Mouse (Mus musculus) erythroid progenitor cell, adult 5-6 weeks (primary cell): ENCODE data around the gene Gm20388. TPM values are rescaled to one million over a fixed set of nuclear protein-coding genes. Genes with fewer than 3 reads are reported as not detected.

Experiments
- ATAC-seq: replicated peaks from 2 replicates; pipeline ENCODE4 v1.8.0; 2016; ENCODE audit warnings: moderate number of reproducible peaks, mild to moderate bottlenecking, moderate TSS enrichment, inconsistent platforms; ENCODE audit not compliant: poor library complexity, low FRiP score, severe bottlenecking
- total RNA-seq, 2 experiments: library from RNA; stranded (forward) in 1 of 2; stranded (reverse) in 1 of 2; fragments of 150-400 nt in 1 of 2; fragments of 186-747, 209-891 nt in 1 of 2; gene quantifications; 2 replicates each; pipeline versions ENCODE4 v1.2.3 to v1.2.4; 2015 to 2017; ENCODE audit warnings: low replicate concordance in 2 of 2

Gene Gm20388
- total RNA-seq, 2 experiments from 2014 or later = 4.2 TPM; not detected in 1

GRCm38 (mm10) chr8:120847279-120847678 is 936.6 kb downstream of the Gm20388 start:
- no peak for ATAC-seq

- no peak for ATAC-seq
Measured at GRCm38 (mm10) chr8:120847735-120848134, 937.1 kb downstream of the Gm20388 start.

- ATAC-seq = 0 out of 2 replicates have a peak, but pooled peaks have one; percentile 14
Measured at GRCm38 (mm10) chr8:120848434-120848833, 937.8 kb downstream of the Gm20388 start.

GRCm38 (mm10) chr8:120851411-120851810 is 940.8 kb downstream of the Gm20388 start:
- no peak for ATAC-seq

- ATAC-seq = no peak
Measured at GRCm38 (mm10) chr8:120859881-120860280, 949.2 kb downstream of the Gm20388 start.

GRCm38 (mm10) chr8:120860423-120861126 is 949.9 kb downstream of the Gm20388 start:
- no peak for ATAC-seq

- no peak for ATAC-seq
Measured at GRCm38 (mm10) chr8:120863683-120864082, 953.0 kb downstream of the Gm20388 start.

GRCm38 (mm10) chr8:120867386-120867785 is 956.7 kb downstream of the Gm20388 start:
- no peak for ATAC-seq

GRCm38 (mm10) chr8:120872661-120873060 is 962.0 kb downstream of the Gm20388 start:
- ATAC-seq = no peak

GRCm38 (mm10) chr8:120876010-120876918 is 965.6 kb downstream of the Gm20388 start:
- no peak for ATAC-seq

- ATAC-seq = no peak
Measured at GRCm38 (mm10) chr8:120877005-120877404, 966.4 kb downstream of the Gm20388 start.

GRCm38 (mm10) chr8:120879928-120880327 is 969.3 kb downstream of the Gm20388 start:
- no peak for ATAC-seq

GRCm38 (mm10) chr8:120881634-120882033 is 971.0 kb downstream of the Gm20388 start:
- ATAC-seq = no peak

GRCm38 (mm10) chr8:120882657-120883056 is 972.0 kb downstream of the Gm20388 start:
- ATAC-seq = no peak

- ATAC-seq = no peak
Measured at GRCm38 (mm10) chr8:120883369-120883768, 972.7 kb downstream of the Gm20388 start.

- no peak for ATAC-seq
Measured at GRCm38 (mm10) chr8:120883853-120884252, 973.2 kb downstream of the Gm20388 start.

- ATAC-seq = no peak
Measured at GRCm38 (mm10) chr8:120884881-120885280, 974.2 kb downstream of the Gm20388 start.

GRCm38 (mm10) chr8:120887254-120887653 is 976.6 kb downstream of the Gm20388 start:
- ATAC-seq = no peak

- ATAC-seq = peak; percentile 11
Measured at GRCm38 (mm10) chr8:120888005-120888404, 977.4 kb downstream of the Gm20388 start.

GRCm38 (mm10) chr8:120889189-120889588 is 978.5 kb downstream of the Gm20388 start:
- ATAC-seq = no peak

- no peak for ATAC-seq
Measured at GRCm38 (mm10) chr8:120890068-120890467, 979.4 kb downstream of the Gm20388 start.
